Mouse (Mus musculus) spleen, adult 2 months (tissue): Measurements from ENCODE around the gene Bcl2.

Experiments used
- CTCF ChIP-seq: fragments of 200-500 bp; IDR thresholded peaks from 2 replicates; pipeline ENCODE4 v1.5.1; 2011; ENCODE audit warnings: mild to moderate bottlenecking, inconsistent platforms; ENCODE audit not compliant: insufficient read depth, insufficient read length, insufficient replicate concordance; ENCODE audit errors: extremely low read depth
- POLR2A ChIP-seq: fragments of 200-500 bp; IDR thresholded peaks from 2 replicates; pipeline ENCODE4 v1.6.1; 2011; ENCODE audit warnings: low read depth, low read length, inconsistent platforms

- TF ChIP-seq POLR2A, result no peak
- TF ChIP-seq CTCF, result no peak
Measured at GRCm38 (mm10) chr1:106656207-106656738, 57.8 kb downstream of the Bcl2 start.
